Mouse (Mus musculus) ES-Bruce4 (cell line): ENCODE data around the gene Olig2.

Experiments used
- CTCF ChIP-seq: IDR thresholded peaks from one replicate; pipeline ENCODE4 v1.8.1; 2011; ENCODE audit warnings: low read depth, low read length
- EP300 ChIP-seq: IDR thresholded peaks from 2 replicates; pipeline ENCODE4 v1.6.1; 2011; ENCODE audit warnings: low read depth, low read length; ENCODE audit not compliant: insufficient read depth

DNA sequence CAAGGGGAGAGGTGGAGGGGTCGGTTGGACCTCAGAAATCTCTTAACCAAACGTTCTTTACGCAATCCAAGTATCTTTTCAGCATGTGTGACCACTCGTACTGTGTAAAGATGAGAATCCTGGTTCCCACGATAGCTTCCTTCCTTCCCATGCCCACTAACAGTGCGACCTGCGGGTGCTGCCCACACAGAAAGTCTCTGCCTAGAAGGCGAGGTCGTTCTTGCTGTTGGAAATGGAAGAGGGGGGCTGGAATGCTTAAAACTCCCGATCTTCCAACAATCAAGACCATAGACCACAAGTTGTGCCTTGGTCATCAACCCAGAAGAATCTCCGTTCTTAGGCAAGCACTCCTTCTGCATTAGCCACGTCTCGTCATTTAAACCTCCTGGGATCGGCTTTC lies 6.0 kb upstream of the Olig2 start:
- TF ChIP-seq EP300 (no peak), CTCF (no peak)
